Mouse (Mus musculus) spleen, adult 2 months (tissue): ENCODE data around the gene Smg6.

Experiments
- CTCF ChIP-seq: fragments of 200-500 bp; IDR thresholded peaks from 2 replicates; pipeline ENCODE4 v1.5.1; 2011; ENCODE audit warnings: mild to moderate bottlenecking, inconsistent platforms; ENCODE audit not compliant: insufficient read depth, insufficient read length, insufficient replicate concordance; ENCODE audit errors: extremely low read depth
- POLR2A ChIP-seq: fragments of 200-500 bp; IDR thresholded peaks from 2 replicates; pipeline ENCODE4 v1.6.1; 2011; ENCODE audit warnings: low read depth, low read length, inconsistent platforms

DNA sequence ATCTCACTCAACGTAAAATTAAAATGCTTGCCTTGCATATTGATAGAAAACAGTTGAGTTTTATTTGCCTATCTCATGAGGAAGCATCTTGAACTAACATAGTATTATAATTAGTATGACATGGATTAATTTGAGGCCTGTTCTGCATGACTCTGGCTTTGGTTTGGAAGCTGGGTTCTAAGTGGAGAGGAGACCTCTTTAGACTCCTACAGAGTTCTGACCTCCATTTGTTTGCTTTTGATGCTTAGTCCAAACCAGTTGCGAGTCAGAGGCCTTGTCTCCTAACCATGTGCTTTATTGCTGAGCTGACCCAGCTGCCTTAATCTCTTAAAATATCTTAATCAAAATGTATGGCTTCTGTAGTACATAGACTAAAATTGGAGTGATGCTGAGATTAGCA lies 32.0 kb downstream of the Smg6 start:
- no peak for TF ChIP-seq CTCF
- TF ChIP-seq POLR2A, result no peak
